Mouse (Mus musculus) hindbrain, embryonic 15.5 days (tissue): ENCODE data around the gene Slc22a14. TPM values are rescaled to one million over a fixed set of nuclear protein-coding genes. Genes with fewer than 3 reads are reported as not detected.

Experiments used
- ATAC-seq: fragments of 200-750 bp; cut with Nextera tagmentation; 2 replicates; pipeline ENCODE4 v1.8.0; 2017; ENCODE audit warnings: low read depth, moderate number of reproducible peaks, moderate TSS enrichment; ENCODE audit not compliant: low FRiP score
- H3K27ac ChIP-seq: fragments of 300-500 bp; sonication (generic); replicated peaks from 2 replicates; pipeline ENCODE4 v1.5.1; 2015; ENCODE audit warnings: mild to moderate bottlenecking, inconsistent platforms
- H3K27me3 ChIP-seq: fragments of 300-500 bp; sonication (generic); 2 replicates; pipeline ENCODE4 v1.6.1; 2015; ENCODE audit warnings: control low read depth, inconsistent platforms
- H3K36me3 ChIP-seq: fragments of 300-500 bp; sonication (generic); 2 replicates; pipeline ENCODE4 v1.6.1; 2015; ENCODE audit warnings: control low read depth, inconsistent platforms
- H3K4me1 ChIP-seq: fragments of 300-500 bp; sonication (generic); replicated peaks from 2 replicates; pipeline ENCODE4 v1.6.1; 2015; ENCODE audit warnings: control low read depth, inconsistent platforms
- H3K4me2 ChIP-seq: fragments of 300-500 bp; sonication (generic); 2 replicates; pipeline ENCODE4 v1.6.1; 2015; ENCODE audit warnings: moderate library complexity, mild to moderate bottlenecking, inconsistent platforms
- H3K4me3 ChIP-seq: fragments of 300-500 bp; sonication (generic); 2 replicates; pipeline ENCODE4 v1.5.1; 2015; ENCODE audit warnings: mild to moderate bottlenecking, inconsistent platforms
- H3K9ac ChIP-seq: fragments of 300-500 bp; sonication (generic); 2 replicates; pipeline ENCODE4 v1.6.1; 2015; ENCODE audit warnings: inconsistent platforms
- H3K9me3 ChIP-seq: fragments of 300-500 bp; sonication (generic); 2 replicates; pipeline ENCODE4 v1.6.1; 2016; ENCODE audit warnings: control low read depth, inconsistent platforms
- WGBS: fragments of 180-500 bp; shearing (Covaris S2); methylation state at CpG from one replicate; pipeline ENCODE4 v1.1.7; 2015; 5-methylcytosine and 5-hydroxymethylcytosine counted together
- polyA plus RNA-seq: library from polyadenylated mRNA; unstranded; fragments of >200 nt; fragmentation: Nextera tagmentation; extraction: Ambion mirVana; gene quantifications from 2 replicates; pipeline ENCODE4 v1.2.1, GENCODE M21; 2015

Slc22a14 gene
- polyA plus RNA-seq, 1 experiment from 2014 or later, result not detected

- Histone ChIP-seq H3K27ac (no peak overlapping the region), H3K9ac (no peak overlapping the region), H3K9me3 (no peaks in the 10 kb centered on the region), H3K27me3 (no peaks in the 10 kb centered on the region), H3K36me3 (no peaks in the 10 kb centered on the region), H3K4me3 (no peak overlapping the region), H3K4me1 (no peaks in the 10 kb centered on the region), H3K4me2 (no peak overlapping the region)
- ATAC-seq, result peak; percentile 8; the same call in 1 of the 2 replicates
- WGBS, result 76% methylated on average over 8 of the region's 8 CpGs
Measured at GRCm38 (mm10) chr9:119144696-119145095, 220.7 kb downstream of the Slc22a14 start.

- no peaks in the 10 kb centered on the region for H3K36me3 ChIP-seq
- no peak overlapping the region for H3K27ac ChIP-seq
- no peak overlapping the region for H3K4me2 ChIP-seq
- no peak overlapping the region for H3K9ac ChIP-seq
- H3K4me1 ChIP-seq, result no peaks in the 10 kb centered on the region
- H3K9me3 ChIP-seq, result no peaks in the 10 kb centered on the region
- ATAC-seq, result no peak
- WGBS, result 77% methylated on average over 9 of the region's 9 CpGs
- no peaks in the 10 kb centered on the region for H3K27me3 ChIP-seq
- no peak overlapping the region for H3K4me3 ChIP-seq
Measured at GRCm38 (mm10) chr9:119143372-119143771, 222.0 kb downstream of the Slc22a14 start.

- no peaks in the 10 kb centered on the region for H3K36me3 ChIP-seq
- no peaks in the 10 kb centered on the region for H3K9me3 ChIP-seq
- no peaks in the 10 kb centered on the region for H3K4me1 ChIP-seq
- no peak overlapping the region for H3K27ac ChIP-seq
- ATAC-seq, result no peak
- H3K4me3 ChIP-seq, result no peak overlapping the region
- no peak overlapping the region for H3K4me2 ChIP-seq
- WGBS, result 94% methylated on average over 5 of the region's 5 CpGs
- H3K27me3 ChIP-seq, result no peaks in the 10 kb centered on the region
- no peak overlapping the region for H3K9ac ChIP-seq
Measured at GRCm38 (mm10) chr9:119142066-119142465, 223.3 kb downstream of the Slc22a14 start.

GRCm38 (mm10) chr9:119138836-119139235, 226.5 kb downstream of the Slc22a14 start:
- H3K4me1 ChIP-seq, result no peaks in the 10 kb centered on the region
- no peak overlapping the region for H3K9ac ChIP-seq
- 84% methylated on average over 2 of the region's 2 CpGs for WGBS
- H3K4me2 ChIP-seq, result no peak overlapping the region
- H3K9me3 ChIP-seq, result no peaks in the 10 kb centered on the region
- H3K4me3 ChIP-seq, result no peak overlapping the region
- no peak for ATAC-seq
- no peaks in the 10 kb centered on the region for H3K27me3 ChIP-seq
- no peak overlapping the region for H3K27ac ChIP-seq
- H3K36me3 ChIP-seq, result no peaks in the 10 kb centered on the region

GRCm38 (mm10) chr9:119130692-119131091, 234.7 kb downstream of the Slc22a14 start:
- Histone ChIP-seq H3K4me3 (no peak overlapping the region), H3K9ac (no peak overlapping the region), H3K27ac (no peak overlapping the region), H3K36me3 (no peaks in the 10 kb centered on the region), H3K4me2 (no peak overlapping the region), H3K27me3 (no peaks in the 10 kb centered on the region), H3K9me3 (no peaks in the 10 kb centered on the region), H3K4me1 (no peaks in the 10 kb centered on the region)
- ATAC-seq, result no peak
- WGBS, result 67% methylated on average over 5 of the region's 5 CpGs

- no peaks in the 10 kb centered on the region for H3K9me3 ChIP-seq
- no peak for ATAC-seq
- 85% methylated on average over 12 of the region's 12 CpGs for WGBS
- H3K27me3 ChIP-seq, result no peaks in the 10 kb centered on the region
- no peak overlapping the region for H3K4me2 ChIP-seq
- no peak overlapping the region for H3K9ac ChIP-seq
- no peak overlapping the region for H3K27ac ChIP-seq
- no peaks in the 10 kb centered on the region for H3K4me1 ChIP-seq
- no peak overlapping the region for H3K4me3 ChIP-seq
- no peaks in the 10 kb centered on the region for H3K36me3 ChIP-seq
Measured at GRCm38 (mm10) chr9:119128436-119129181, 236.7 kb downstream of the Slc22a14 start.

GRCm38 (mm10) chr9:119122596-119123369, 242.6 kb downstream of the Slc22a14 start:
- H3K27ac ChIP-seq, result no peak overlapping the region
- no peak overlapping the region for H3K4me3 ChIP-seq
- H3K36me3 ChIP-seq, result no peaks in the 10 kb centered on the region
- 88% methylated on average over 18 of the region's 18 CpGs for WGBS
- no peak overlapping the region for H3K4me2 ChIP-seq
- H3K27me3 ChIP-seq, result no peaks in the 10 kb centered on the region
- no peak overlapping the region for H3K9ac ChIP-seq
- H3K9me3 ChIP-seq, result no peaks in the 10 kb centered on the region
- H3K4me1 ChIP-seq, result no peaks in the 10 kb centered on the region
- ATAC-seq, result no peak

- Histone ChIP-seq H3K36me3 (no peaks in the 10 kb centered on the region), H3K9me3 (no peaks in the 10 kb centered on the region), H3K4me2 (no peak overlapping the region), H3K9ac (no peak overlapping the region), H3K4me3 (no peak overlapping the region), H3K4me1 (no peaks in the 10 kb centered on the region), H3K27me3 (no peaks in the 10 kb centered on the region), H3K27ac (no peak overlapping the region)
- ATAC-seq, result no peak
- WGBS, result 70% methylated on average over 3 of the region's 3 CpGs
Measured at GRCm38 (mm10) chr9:119120168-119120560, 245.2 kb downstream of the Slc22a14 start.

Other genes with a start within 250 kb of the Slc22a14 start
- gene Acaa1b, start 208.5 kb downstream of the Slc22a14 start, polyA plus RNA-seq, result 3.0 and 3.4 TPM in 2 replicates
- not detected in 2 replicates for gene Gm47289, start 206.4 kb downstream of the Slc22a14 start, polyA plus RNA-seq
- not detected in 2 replicates for gene Slc22a13, start 156.5 kb downstream of the Slc22a14 start, polyA plus RNA-seq
- 13.8 TPM in 2 replicates for gene Oxsr1, start 43.1 kb downstream of the Slc22a14 start, polyA plus RNA-seq
- 111 and 125 TPM in 2 replicates for gene Acaa1a, start 25.9 kb downstream of the Slc22a14 start, polyA plus RNA-seq
- 6.6 and 6.8 TPM in 2 replicates for gene Myd88, start 24.1 kb downstream of the Slc22a14 start, polyA plus RNA-seq
- 2.9 and 3.8 TPM in 2 replicates for gene Xylb, start 8.2 kb downstream of the Slc22a14 start, polyA plus RNA-seq
- 49.1 and 52.7 TPM in 2 replicates for gene Acvr2b, start 36.6 kb upstream of the Slc22a14 start, polyA plus RNA-seq
- 48.0 and 49.9 TPM in 2 replicates for gene Exog, start 79.4 kb upstream of the Slc22a14 start, polyA plus RNA-seq
- gene Scn5a, start 213.5 kb upstream of the Slc22a14 start, polyA plus RNA-seq, result 0.31 and 0.42 TPM in 2 replicates